8 mouse cellular contexts compared by ENCODE assay signal in genomic region chr2:119872371-119873104, GRCm38 (mm10). TPM values are rescaled to one million over a fixed set of nuclear protein-coding genes. Genes with fewer than 3 reads are reported as not detected.
DNase-seq lines count a peak whose midpoint lies in the region; ATAC-seq and TF ChIP-seq lines count a peak whose summit lies in the region.

No protein-coding gene starts in this region.

- H3K27me3 ChIP-seq in hindbrain, postnatal 0 days (ENCODE audit: insufficient read depth, low read length) = no peaks in the 10 kb centered on the region

- under 1% methylated on average over 72 of the region's 73 CpGs for WGBS in hindbrain, postnatal 0 days

- H3K27ac ChIP-seq in cortical plate, adult 2 months (ENCODE audit: insufficient read depth, low read length) = peak overlapping the region; percentile 62; the same call in 1 of the 2 replicates
- H3K27ac ChIP-seq in hindbrain, postnatal 0 days = peak overlapping the region; percentile 94

- TF ChIP-seq POLR2A in cortical plate, adult 2 months (IDR thresholded peaks at IDR 0.05; ENCODE audit: extremely low read depth, insufficient read depth, low read length) = peak; percentile 40

- H3K9me3 ChIP-seq in hindbrain, postnatal 0 days (ENCODE audit: low read length) = no peaks in the 10 kb centered on the region

- no peaks in the 10 kb centered on the region for H3K4me1 ChIP-seq in cortical plate, adult 2 months (ENCODE audit: control insufficient read depth, insufficient read depth, low read length)
- H3K4me1 ChIP-seq in hindbrain, postnatal 0 days (ENCODE audit: insufficient read depth, low read length) = peaks cover 8% of the 10 kb centered on the region

- H3K36me3 ChIP-seq in hindbrain, postnatal 0 days (ENCODE audit: insufficient read depth, low read length) = no peaks in the 10 kb centered on the region

- H3K4me2 ChIP-seq in hindbrain, postnatal 0 days (ENCODE audit: low read depth, low read length) = peak overlapping the region; percentile 82

- H3K4me3 ChIP-seq in cortical plate, adult 2 months (ENCODE audit: insufficient read depth, low read length) = peak overlapping the region; percentile 67
- peak overlapping the region; percentile 54 for H3K4me3 ChIP-seq in hindbrain, postnatal 0 days (ENCODE audit: low read length)

- peak; percentile 61 to 74 for DNase-seq in adrenal gland, adult 18-20 months (ENCODE audit: low spot score in 2 of 2)
- DNase-seq in gastrocnemius, adult 8-10 months (ENCODE audit: low spot score in 2 of 2) = peak; percentile 59
- peak; percentile 90 for DNase-seq in hindbrain, postnatal 0 days (ENCODE audit: low spot score)
- DNase-seq in left cerebral cortex, adult 9 months (ENCODE audit: low spot score in 2 of 2) = peak; percentile 38 to 69
- DNase-seq in right cerebral cortex, adult 2 months (ENCODE audit: low spot score in 2 of 2) = peak; percentile 73 to 75
- DNase-seq in urinary bladder, adult 2 months (ENCODE audit: low spot score) = peak; percentile 70

- ATAC-seq in hindbrain, postnatal 0 days = peak; percentile 90
- peak; percentile 68 for ATAC-seq in megakaryocyte, adult 5-6 weeks (ENCODE audit: poor library complexity, severe bottlenecking)

- TF ChIP-seq CTCF in cortical plate, adult 2 months (IDR thresholded peaks at IDR 0.05; ENCODE audit: extremely low read depth, insufficient read depth, low read length) = no peak
- peak; percentile 32; the same call in 1 of the 2 replicates for TF ChIP-seq CTCF in hindbrain, postnatal 0 days (IDR thresholded peaks at IDR 0.05; ENCODE audit: low read depth)

- peak overlapping the region; percentile 80 for H3K9ac ChIP-seq in hindbrain, postnatal 0 days (replicated peaks; ENCODE audit: low read length)

RNA-seq across cellular contexts. Expression of gene Mga, which starts 24.5 kb away (rescaled TPM):
- total RNA-seq in adrenal gland, adult 18-20 months (2021) = 10 to 100 TPM; 38.8 to 45.0 TPM
- polyA plus RNA-seq in cortical plate, adult 2 months (2012; rRNA removed) = 15.3 and 15.8 TPM in 2 replicates
- 10 to 100 TPM; 24.9 to 49.9 (median 31.8) TPM for total RNA-seq in gastrocnemius, adult 8-10 months (2022)
- 76.4 and 77.9 TPM in 2 replicates for total RNA-seq in hindbrain, postnatal 0 days (2014; rRNA removed)
- 11.4 and 12.6 TPM in 2 replicates for polyA plus RNA-seq in hindbrain, postnatal 0 days (2015; fragmentation: Nextera tagmentation; extraction: Ambion mirVana)
- total RNA-seq in megakaryocyte, adult 5-6 weeks (2015) = 36.3 and 44.5 TPM in 2 replicates
- 23.2 and 29.4 TPM in 2 replicates for total RNA-seq in megakaryocyte, adult 5-6 weeks (2017)
- 12.9 and 15.1 TPM in 2 replicates for polyA plus RNA-seq in urinary bladder, adult 2 months (2012; rRNA removed)

Comparison
In these comparisons a context has a peak if more than half of its experiments do, and no peak if none do; other contexts are left out.
1. Peak in every context shown above with its lines: DNase-seq, ATAC-seq, H3K4me3 ChIP-seq and H3K27ac ChIP-seq.